Mouse (Mus musculus) kidney, adult 2 months (tissue): ENCODE results near the gene Ggps1. TPM values are rescaled to one million over a fixed set of nuclear protein-coding genes. Genes with fewer than 3 reads are reported as not detected.

Experiments
- DNase-seq: peaks from one replicate; pipeline ENCODE4 v3.0.0; 2021
- H3K27ac ChIP-seq: fragments of 200-500 bp; 2 replicates; pipeline ENCODE4 v1.5.1; 2012; ENCODE audit warnings: low read depth, low read length, control low read depth, inconsistent platforms; ENCODE audit not compliant: insufficient read depth
- H3K27me3 ChIP-seq: fragments of 200-500 bp; replicated peaks from 2 replicates; pipeline ENCODE4 v1.6.1; 2012; ENCODE audit warnings: mild to moderate bottlenecking, moderate library complexity, low read length, inconsistent platforms; ENCODE audit not compliant: control insufficient read depth, insufficient read depth
- H3K36me3 ChIP-seq: fragments of 200-500 bp; 2 replicates; pipeline ENCODE4 v1.6.1; 2012; ENCODE audit warnings: mild to moderate bottlenecking, moderate library complexity, low read length, inconsistent platforms; ENCODE audit not compliant: control insufficient read depth, insufficient read depth
- H3K4me1 ChIP-seq: fragments of 200-500 bp; 2 replicates; pipeline ENCODE4 v1.6.1; 2011; ENCODE audit warnings: low read length; ENCODE audit not compliant: control insufficient read depth, insufficient read depth
- H3K4me3 ChIP-seq: fragments of 200-500 bp; 2 replicates; pipeline ENCODE4 v1.5.1; 2011; ENCODE audit warnings: mild to moderate bottlenecking, low read depth, low read length, control low read depth; ENCODE audit not compliant: insufficient read depth
- CTCF ChIP-seq: fragments of 200-500 bp; conservative IDR thresholded peaks from 2 replicates; pipeline ENCODE4 v1.5.1; 2011; ENCODE audit warnings: low read depth, mild to moderate bottlenecking, control low read depth, low read length, moderate library complexity, mixed read lengths; ENCODE audit not compliant: insufficient read depth, insufficient read length
- POLR2A ChIP-seq: fragments of 200-500 bp; IDR thresholded peaks from one replicate; pipeline ENCODE4 v1.6.1; 2011; ENCODE audit warnings: low read depth, low read length, control low read depth
- WGBS: fragments of 180-500 bp; shearing (Covaris S2); methylation state at CpG from one replicate; pipeline ENCODE4 v1.1.7; 2018; 5-methylcytosine and 5-hydroxymethylcytosine counted together
- polyA plus RNA-seq: library from polyadenylated mRNA; depleted of rRNA; stranded (reverse); fragments of >200 nt; gene quantifications from 2 replicates; pipeline ENCODE4 v1.2.3, GENCODE M21; 2012

Gene Ggps1
- polyA plus RNA-seq, 1 experiment, result 13.8 TPM

- H3K27ac ChIP-seq, result peak overlapping the region; percentile 45; the same call in 1 of the 2 replicates
- 39% methylated on average over 1 of the region's 1 CpGs for WGBS
- no peaks in the 10 kb centered on the region for H3K27me3 ChIP-seq
- no peak overlapping the region for H3K4me3 ChIP-seq
- peak; percentile 46 for DNase-seq
- H3K4me1 ChIP-seq, result peaks cover 20% of the 10 kb centered on the region; the same call in 1 of the 2 replicates
- no peaks in the 10 kb centered on the region for H3K36me3 ChIP-seq
- TF ChIP-seq CTCF, result no peak
- no peak for TF ChIP-seq POLR2A
Observed at GRCm38 (mm10) chr13:14069291-14069690, 6.0 kb upstream of the Ggps1 start.

- DNase-seq, result no peak
- H3K4me1 ChIP-seq, result peaks cover 19% of the 10 kb centered on the region; the same call in 1 of the 2 replicates
- no peak for TF ChIP-seq POLR2A
- TF ChIP-seq CTCF, result no peak
- H3K27ac ChIP-seq, result no peak overlapping the region; the same call in 1 of the 2 replicates
- no peak overlapping the region for H3K4me3 ChIP-seq
- H3K36me3 ChIP-seq, result no peaks in the 10 kb centered on the region
- H3K27me3 ChIP-seq, result no peaks in the 10 kb centered on the region
Observed at GRCm38 (mm10) chr13:14068035-14068434, 4.7 kb upstream of the Ggps1 start.

GRCm38 (mm10) chr13:14065701-14066100 is 2.4 kb upstream of the Ggps1 start:
- H3K36me3 ChIP-seq, result no peaks in the 10 kb centered on the region

GRCm38 (mm10) chr13:14065028-14065380 is 1.7 kb upstream of the Ggps1 start:
- H3K4me1 ChIP-seq, result peaks cover 20% of the 10 kb centered on the region
- H3K27ac ChIP-seq, result no peak overlapping the region
- no peaks in the 10 kb centered on the region for H3K36me3 ChIP-seq
- no peak for DNase-seq
- TF ChIP-seq CTCF (no peak), POLR2A (no peak)
- no peaks in the 10 kb centered on the region for H3K27me3 ChIP-seq
- peak overlapping the region; percentile 62 for H3K4me3 ChIP-seq
- 3% methylated on average over 9 of the region's 9 CpGs for WGBS

More at GRCm38 (mm10) chr13:14065701-14066100, 2.4 kb upstream of the Ggps1 start:
- DNase-seq, result no peak
- TF ChIP-seq CTCF, result no peak
- no peak for TF ChIP-seq POLR2A
- Histone ChIP-seq H3K27me3 (no peaks in the 10 kb centered on the region), H3K4me3 (no peak overlapping the region), H3K4me1 (peaks cover 20% of the 10 kb centered on the region), H3K27ac (no peak overlapping the region)
- WGBS, result 79% methylated on average over 1 of the region's 1 CpGs

GRCm38 (mm10) chr13:14064341-14065027 is 1.2 kb upstream of the Ggps1 start:
- Histone ChIP-seq H3K27me3 (no peaks in the 10 kb centered on the region), H3K27ac (peak overlapping the region; percentile 78), H3K36me3 (no peaks in the 10 kb centered on the region), H3K4me3 (peak overlapping the region; percentile 62), H3K4me1 (peaks cover 17% of the 10 kb centered on the region)
- no peak for TF ChIP-seq POLR2A
- TF ChIP-seq CTCF, result no peak
- peak; percentile 60 for DNase-seq
- under 1% methylated on average over 61 of the region's 65 CpGs for WGBS

GRCm38 (mm10) chr13:14063942-14064271 is 619 bp upstream of the Ggps1 start:
- Histone ChIP-seq H3K4me1 (peaks cover 15% of the 10 kb centered on the region), H3K27me3 (no peaks in the 10 kb centered on the region), H3K27ac (peak overlapping the region; percentile 78), H3K36me3 (no peaks in the 10 kb centered on the region), H3K4me3 (peak overlapping the region; percentile 62)
- TF ChIP-seq CTCF, result no peak
- no peak for TF ChIP-seq POLR2A
- no peak for DNase-seq
- under 1% methylated on average over 31 of the region's 31 CpGs for WGBS

- Histone ChIP-seq H3K27me3 (no peaks in the 10 kb centered on the region), H3K36me3 (no peaks in the 10 kb centered on the region), H3K4me1 (peaks cover 4% of the 10 kb centered on the region), H3K4me3 (peak overlapping the region; percentile 70), H3K27ac (peak overlapping the region; percentile 37; the same call in 1 of the 2 replicates)
- WGBS, result 4% methylated on average over 11 of the region's 11 CpGs
- TF ChIP-seq POLR2A (no peak), CTCF (no peak)
- peak; percentile 7 for DNase-seq
Observed at GRCm38 (mm10) chr13:14062209-14063012, 877 bp downstream of the Ggps1 start.
